In the genomic region with DNA sequence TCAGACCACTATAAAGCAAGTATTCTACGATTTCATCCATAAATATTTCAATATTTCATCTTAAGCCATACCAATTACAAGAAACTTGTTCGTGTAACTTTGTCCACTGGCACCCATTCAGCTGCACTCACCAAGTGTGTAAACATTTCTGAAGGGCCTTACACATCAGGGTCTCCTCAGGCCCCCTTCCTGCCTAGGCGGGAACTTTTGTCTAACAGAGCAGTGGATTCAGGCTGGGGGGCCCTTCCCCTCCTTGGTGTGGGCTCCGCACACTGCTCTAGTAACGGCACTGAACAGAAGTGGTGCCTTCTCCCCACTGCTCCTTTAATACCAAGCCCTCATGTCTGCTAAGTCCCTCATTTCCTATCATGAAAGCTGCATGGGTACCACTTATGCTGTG, we compare ENCODE assay signal across 23 mouse cellular contexts.
"Had no signal": no experiment of that assay in that cellular context is flagged by ENCODE, and none has a peak within 500 bp of the region (broad histone marks: within the 10 kb centered on the region; RNA-seq: fewer than 3 reads in every experiment).

No protein-coding gene starts in this region.

- H3K4me1 ChIP-seq: embryonic facial prominence, embryonic 15.5 days; forebrain, embryonic 15.5 days had no signal

- H3K4me2 ChIP-seq: embryonic facial prominence, embryonic 13.5 days; embryonic facial prominence, embryonic 15.5 days; forebrain, embryonic 12.5 days; forebrain, embryonic 13.5 days; forebrain, embryonic 15.5 days had no signal

- H3K27me3 ChIP-seq: embryonic facial prominence, embryonic 13.5 days; embryonic facial prominence, embryonic 15.5 days; forebrain, embryonic 12.5 days; forebrain, embryonic 13.5 days; forebrain, embryonic 15.5 days had no signal

- ATAC-seq: forebrain, embryonic 13.5 days; forebrain, embryonic 14.5 days; forebrain, embryonic 15.5 days; forebrain, embryonic 16.5 days; forebrain, postnatal 0 days had no signal

- H3K4me3 ChIP-seq: embryonic facial prominence, embryonic 13.5 days; embryonic facial prominence, embryonic 15.5 days; erythroblast, embryonic 14.5 days; forebrain, embryonic 10.5 days; forebrain, embryonic 12.5 days; forebrain, embryonic 13.5 days; forebrain, embryonic 15.5 days; gastrocnemius, adult 2 months; heart, adult 2 months had no signal

- H3K27ac ChIP-seq: embryonic facial prominence, embryonic 13.5 days; embryonic facial prominence, embryonic 15.5 days; forebrain, embryonic 10.5 days; forebrain, embryonic 12.5 days; forebrain, embryonic 13.5 days; forebrain, embryonic 15.5 days; gastrocnemius, adult 2 months; heart, adult 2 months had no signal

- H3K9ac ChIP-seq: embryonic facial prominence, embryonic 13.5 days; embryonic facial prominence, embryonic 15.5 days; forebrain, embryonic 12.5 days; forebrain, embryonic 13.5 days; forebrain, embryonic 15.5 days; forebrain, postnatal 0 days had no signal

- DNase-seq: cerebellum, adult 18-20 months; cerebellum, adult 2 months; cerebellum, adult 8-10 months; cerebellum, adult 9-10 months; cerebellum, adult 9-11 months; cerebellum, postnatal 36 days; gastrocnemius, adult 2 months; gastrocnemius, postnatal 10 days; gastrocnemius, postnatal 14 days; gastrocnemius, postnatal 25 days; gastrocnemius, postnatal 36 days; heart, adult 18-20 months; heart, adult 2 months had no signal

- H3K9me3 ChIP-seq: embryonic facial prominence, embryonic 13.5 days; embryonic facial prominence, embryonic 15.5 days; forebrain, embryonic 10.5 days; forebrain, embryonic 12.5 days; forebrain, embryonic 13.5 days; forebrain, embryonic 15.5 days had no signal
